Mouse (Mus musculus): Measurements from ENCODE around the gene Sumo3.

The Sumo3 gene

GRCm38 (mm10) chr10:77626036-77626435 is 20.1 kb downstream of the Sumo3 start:
- DNase-seq (ENCODE audit: low read depth, low spot score), result no peak

- no peak for DNase-seq (ENCODE audit: low read depth, low spot score)
These were observed 20.7 kb downstream of the Sumo3 start for GRCm38 (mm10) chr10:77626591-77626990.

- peak; percentile 87 for DNase-seq (ENCODE audit: low read depth, low spot score)
These were observed 21.6 kb downstream of the Sumo3 start for GRCm38 (mm10) chr10:77627497-77627896.

GRCm38 (mm10) chr10:77629163-77629562 is 23.3 kb downstream of the Sumo3 start:
- DNase-seq (ENCODE audit: low read depth, low spot score), result no peak

- no peak for DNase-seq (ENCODE audit: low read depth, low spot score)
These were observed 24.1 kb downstream of the Sumo3 start for GRCm38 (mm10) chr10:77629970-77630369.

GRCm38 (mm10) chr10:77634016-77634415 is 28.1 kb downstream of the Sumo3 start:
- DNase-seq (ENCODE audit: low read depth, low spot score), result no peak

- DNase-seq (ENCODE audit: low read depth, low spot score), result no peak
These were observed 28.7 kb downstream of the Sumo3 start for GRCm38 (mm10) chr10:77634452-77635231.

GRCm38 (mm10) chr10:77636234-77636922 is 30.5 kb downstream of the Sumo3 start:
- peak; percentile 84 for DNase-seq (ENCODE audit: low read depth, low spot score)

GRCm38 (mm10) chr10:77638956-77639355 is 33.1 kb downstream of the Sumo3 start:
- no peak for DNase-seq (ENCODE audit: low read depth, low spot score)

GRCm38 (mm10) chr10:77643160-77643559 is 37.3 kb downstream of the Sumo3 start:
- no peak for DNase-seq (ENCODE audit: low read depth, low spot score)

- no peak for DNase-seq (ENCODE audit: low read depth, low spot score)
These were observed 39.7 kb downstream of the Sumo3 start for GRCm38 (mm10) chr10:77645571-77645970.

GRCm38 (mm10) chr10:77647461-77647860 is 41.6 kb downstream of the Sumo3 start:
- DNase-seq (ENCODE audit: low read depth, low spot score), result no peak

GRCm38 (mm10) chr10:77647901-77648300 is 42.0 kb downstream of the Sumo3 start:
- DNase-seq (ENCODE audit: low read depth, low spot score), result no peak

- DNase-seq (ENCODE audit: low read depth, low spot score), result no peak
These were observed 46.1 kb downstream of the Sumo3 start for GRCm38 (mm10) chr10:77652046-77652445.

GRCm38 (mm10) chr10:77658286-77658994 is 52.5 kb downstream of the Sumo3 start:
- no peak for DNase-seq (ENCODE audit: low read depth, low spot score)

GRCm38 (mm10) chr10:77663949-77664665 is 58.2 kb downstream of the Sumo3 start:
- no peak for DNase-seq (ENCODE audit: low read depth, low spot score)

GRCm38 (mm10) chr10:77666342-77666741 is 60.4 kb downstream of the Sumo3 start:
- DNase-seq (ENCODE audit: low read depth, low spot score), result no peak

GRCm38 (mm10) chr10:77667402-77667801 is 61.5 kb downstream of the Sumo3 start:
- peak; percentile 58 for DNase-seq (ENCODE audit: low read depth, low spot score)
